Mouse (Mus musculus) lung, embryonic 16.5 days (tissue): ENCODE data around the gene Slc9a3r2. TPM values are rescaled to one million over a fixed set of nuclear protein-coding genes. Genes with fewer than 3 reads are reported as not detected.

Experiments used
- ATAC-seq: fragments of 200-750 bp; cut with Nextera tagmentation; 2 replicates; pipeline ENCODE4 v1.8.0; 2017; ENCODE audit warnings: low read depth, mild to moderate bottlenecking, moderate library complexity
- H3K27ac ChIP-seq: fragments of 300-500 bp; sonication (generic); 2 replicates; pipeline ENCODE4 v1.5.1; 2014; ENCODE audit warnings: mild to moderate bottlenecking, control low read depth, low read length
- H3K27me3 ChIP-seq: fragments of 300-500 bp; sonication (generic); 2 replicates; pipeline ENCODE4 v1.6.1; 2014; ENCODE audit warnings: low read depth, low read length, mixed read lengths; ENCODE audit not compliant: control insufficient read depth, insufficient read depth
- H3K36me3 ChIP-seq: fragments of 300-500 bp; sonication (generic); 2 replicates; pipeline ENCODE4 v1.6.1; 2014; ENCODE audit warnings: low read length; ENCODE audit not compliant: control insufficient read depth, insufficient read depth
- H3K4me1 ChIP-seq: fragments of 300-500 bp; sonication (generic); replicated peaks from 2 replicates; pipeline ENCODE4 v1.6.1; 2014; ENCODE audit warnings: low read length, mixed read lengths; ENCODE audit not compliant: control insufficient read depth, insufficient read depth
- H3K4me2 ChIP-seq: fragments of 300-500 bp; sonication (generic); 2 replicates; pipeline ENCODE4 v1.6.1; 2014; ENCODE audit warnings: low read depth, low read length, control low read depth
- H3K4me3 ChIP-seq: fragments of 300-500 bp; sonication (generic); 2 replicates; pipeline ENCODE4 v1.5.1; 2014; ENCODE audit warnings: mild to moderate bottlenecking, low read length, control low read depth
- H3K9ac ChIP-seq: fragments of 300-500 bp; sonication (generic); 2 replicates; pipeline ENCODE4 v1.6.1; 2014; ENCODE audit warnings: low read length, control low read depth
- H3K9me3 ChIP-seq: fragments of 300-500 bp; sonication (generic); 2 replicates; pipeline ENCODE4 v1.6.1; 2016; ENCODE audit warnings: low read length; ENCODE audit not compliant: control insufficient read depth
- WGBS: fragments of 180-500 bp; shearing (Covaris S2); extraction: QIAGEN DNeasy Blood & Tissue Kit; methylation state at CpG from one replicate; pipeline ENCODE4 v1.1.7; 2014; 5-methylcytosine and 5-hydroxymethylcytosine counted together
- polyA plus RNA-seq: library from polyadenylated mRNA; unstranded; fragments of >200 nt; fragmentation: Nextera tagmentation; extraction: Ambion mirVana; gene quantifications from 2 replicates; pipeline ENCODE4 v1.2.1, GENCODE M21; 2015

Gene Slc9a3r2
- polyA plus RNA-seq, 1 experiment from 2014 or later: 98.1 TPM

DNA sequence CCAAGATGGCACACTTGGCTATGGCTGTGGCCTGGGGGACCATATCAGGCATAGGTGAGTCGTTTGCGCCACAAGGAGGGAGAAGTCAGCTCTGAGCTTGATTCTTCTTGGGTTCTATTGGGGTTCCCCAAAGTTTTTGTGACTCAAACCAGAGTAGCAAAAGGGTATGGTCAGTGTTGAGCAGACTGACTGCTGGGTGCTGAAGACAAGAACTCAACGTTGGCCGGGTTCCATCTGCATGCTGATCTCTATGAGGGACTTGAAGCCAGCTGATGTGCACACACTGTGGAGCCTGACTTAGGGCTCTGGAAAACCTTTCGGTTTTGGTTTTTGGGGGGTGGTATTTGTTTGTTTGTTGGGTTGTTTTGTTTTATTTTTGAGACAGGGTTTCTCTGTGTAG, 14.4 kb downstream of the Slc9a3r2 start:
- 89% methylated on average over 5 of the region's 5 CpGs for WGBS
- no peak for ATAC-seq
- no peak overlapping the region for H3K9ac ChIP-seq
- peaks cover 2% of the 10 kb centered on the region; the same call in 1 of the 2 replicates for H3K36me3 ChIP-seq
- no peak overlapping the region for H3K27ac ChIP-seq
- no peaks in the 10 kb centered on the region for H3K9me3 ChIP-seq
- H3K27me3 ChIP-seq: no peaks in the 10 kb centered on the region
- H3K4me1 ChIP-seq: peaks cover 22% of the 10 kb centered on the region
- no peak overlapping the region for H3K4me2 ChIP-seq
- H3K4me3 ChIP-seq: no peak overlapping the region

DNA sequence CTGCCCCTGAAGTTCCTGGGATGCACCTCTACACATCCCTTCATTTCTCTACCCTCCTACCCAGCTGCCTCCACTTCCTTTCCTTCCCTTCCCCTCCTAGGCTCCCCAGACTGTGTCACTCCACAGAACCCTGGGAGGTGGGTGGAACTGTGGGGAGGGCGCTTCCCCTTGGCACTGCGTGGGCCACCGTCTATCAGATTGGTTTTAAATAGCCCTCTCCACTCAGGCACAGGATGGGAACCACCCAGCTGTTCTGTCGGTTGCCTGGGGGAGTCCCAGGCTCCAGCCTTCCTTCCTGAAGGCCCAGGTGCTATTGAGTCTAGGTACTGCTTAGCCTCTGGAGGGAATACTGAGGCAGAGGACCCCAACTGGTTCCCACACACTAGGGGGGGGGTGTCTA, 15.1 kb downstream of the Slc9a3r2 start:
- Histone ChIP-seq H3K9ac (no peak overlapping the region), H3K36me3 (0 out of 2 replicates have a peak, but pooled peaks cover 2% of the 10 kb centered on the region), H3K9me3 (no peaks in the 10 kb centered on the region), H3K4me2 (no peak overlapping the region), H3K4me1 (peaks cover 22% of the 10 kb centered on the region), H3K27me3 (no peaks in the 10 kb centered on the region), H3K4me3 (no peak overlapping the region), H3K27ac (no peak overlapping the region)
- WGBS: 71% methylated on average over 4 of the region's 4 CpGs
- no peak for ATAC-seq

DNA sequence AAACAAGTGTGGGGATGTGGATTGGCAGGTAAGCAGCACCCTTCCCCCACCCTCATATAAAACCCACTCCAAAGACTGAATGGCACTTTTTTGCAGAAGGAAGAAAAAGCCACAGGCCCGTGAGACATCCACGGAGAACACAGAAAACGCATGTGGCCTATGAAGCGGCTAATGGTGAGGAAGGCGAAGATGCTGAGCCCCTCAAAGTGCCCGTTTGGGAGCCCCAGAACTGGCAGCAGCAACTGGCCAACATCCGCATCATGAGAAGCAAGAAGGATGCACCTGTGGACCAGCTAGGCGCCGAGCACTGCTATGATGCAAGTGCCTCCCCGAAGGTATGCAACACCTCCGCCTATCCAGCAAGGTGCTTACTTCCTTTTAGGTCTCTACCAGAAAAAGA, 16.3 kb downstream of the Slc9a3r2 start:
- Histone ChIP-seq H3K27ac (peak overlapping the region; percentile 97), H3K4me3 (no peak overlapping the region), H3K4me2 (no peak overlapping the region), H3K9ac (peak overlapping the region; percentile 88; the same call in 1 of the 2 replicates), H3K36me3 (0 out of 2 replicates have a peak, but pooled peaks cover 2% of the 10 kb centered on the region), H3K27me3 (no peaks in the 10 kb centered on the region), H3K4me1 (peaks cover 17% of the 10 kb centered on the region), H3K9me3 (no peaks in the 10 kb centered on the region)
- WGBS: 95% methylated on average over 11 of the region's 11 CpGs
- no peak for ATAC-seq

DNA sequence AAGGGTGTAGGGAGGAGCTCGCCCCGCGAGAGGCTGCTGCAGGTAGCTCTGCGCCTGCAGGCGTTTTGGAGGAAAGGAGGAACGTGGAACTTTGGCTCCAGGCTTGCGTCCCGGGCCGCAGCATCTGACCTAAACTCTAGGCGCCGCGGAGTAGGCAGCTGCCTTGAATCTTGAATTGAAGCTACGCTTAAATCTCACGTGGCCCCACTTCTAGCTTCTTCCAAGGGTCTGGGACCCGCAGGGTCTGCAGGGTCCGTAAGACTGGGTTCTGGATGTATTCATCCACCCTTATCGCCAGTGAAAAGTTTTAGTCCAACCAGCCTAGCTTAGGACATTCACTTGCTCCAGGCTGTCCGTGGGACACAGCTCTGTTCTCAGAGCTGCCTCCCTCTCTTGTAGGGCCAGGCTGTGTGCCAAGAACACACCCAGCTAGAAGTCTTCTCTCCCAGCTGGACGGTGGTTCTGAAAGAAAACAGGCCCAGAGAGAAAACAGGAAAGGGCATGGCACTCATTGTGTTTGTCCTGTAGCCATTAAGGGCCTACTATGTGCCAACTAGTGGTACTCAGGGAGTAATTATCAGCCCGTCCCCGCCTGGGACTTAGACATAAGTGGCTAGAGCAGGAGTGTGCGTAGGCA, 17.2 kb downstream of the Slc9a3r2 start:
- Histone ChIP-seq H3K36me3 (peaks cover 4% of the 10 kb centered on the region; the same call in 1 of the 2 replicates), H3K4me1 (peaks cover 17% of the 10 kb centered on the region), H3K27ac (peak overlapping the region; percentile 97), H3K4me3 (peak overlapping the region; percentile 79), H3K27me3 (no peaks in the 10 kb centered on the region), H3K4me2 (peak overlapping the region; percentile 78), H3K9me3 (no peaks in the 10 kb centered on the region), H3K9ac (peak overlapping the region; percentile 88)
- peak; percentile 84 for ATAC-seq
- WGBS: 5% methylated on average over 22 of the region's 22 CpGs

DNA sequence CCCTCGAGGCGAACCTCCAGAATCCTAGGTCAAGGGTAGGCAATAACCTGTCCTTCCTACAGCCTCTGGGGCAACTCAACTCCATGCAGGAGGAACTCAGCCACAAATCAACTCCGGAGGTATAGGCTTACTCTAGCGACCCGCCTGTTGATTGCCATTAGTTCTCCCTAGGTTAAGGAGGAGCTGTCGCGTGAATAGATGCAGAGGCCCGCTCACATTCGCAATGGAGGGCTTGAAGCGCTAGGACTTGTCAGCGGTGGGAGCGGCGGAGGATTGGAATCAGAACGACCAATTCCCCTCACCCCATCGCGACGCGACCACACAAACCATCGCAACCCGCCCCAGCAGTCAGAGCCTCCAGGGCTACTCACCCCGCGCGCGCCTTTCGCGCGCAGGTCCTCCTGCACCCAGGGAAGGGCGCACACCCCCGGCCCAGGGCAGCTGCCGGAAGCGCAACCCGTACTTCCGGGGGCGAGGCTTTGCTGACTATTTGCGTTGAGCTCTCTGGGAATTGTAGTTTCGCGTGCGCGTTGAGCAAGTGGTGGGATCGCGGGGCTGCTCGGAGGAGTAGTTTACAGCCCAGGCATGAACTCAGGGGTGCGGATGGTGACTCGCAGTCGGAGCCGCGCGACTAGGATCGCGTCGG, 17.8 kb downstream of the Slc9a3r2 start, which contains the start of the genes Tsc2 and Nthl1:
Gene Tsc2, minus strand, starts transcription at position 464 of the 646 bp plus-strand sequence.
Gene Nthl1, plus strand, starts transcription at position 514 of the 646 bp plus-strand sequence.
- WGBS: 1% methylated on average over 51 of the region's 51 CpGs
- H3K9ac ChIP-seq: peak within 1 kb of the TSS; percentile 88
- peak; percentile 88 for ATAC-seq
- peaks cover 17% of the 10 kb centered on the region for H3K4me1 ChIP-seq
- peak within 1 kb of the TSS; percentile 78 for H3K4me2 ChIP-seq
- H3K36me3 ChIP-seq: peaks cover 9% of the 10 kb centered on the region; the same call in 1 of the 2 replicates
- H3K4me3 ChIP-seq: peak within 1 kb of the TSS; percentile 79
- peak within 1 kb of the TSS; percentile 97 for H3K27ac ChIP-seq
- H3K9me3 ChIP-seq: no peaks in the 10 kb centered on the region
- H3K27me3 ChIP-seq: no peaks in the 10 kb centered on the region

DNA sequence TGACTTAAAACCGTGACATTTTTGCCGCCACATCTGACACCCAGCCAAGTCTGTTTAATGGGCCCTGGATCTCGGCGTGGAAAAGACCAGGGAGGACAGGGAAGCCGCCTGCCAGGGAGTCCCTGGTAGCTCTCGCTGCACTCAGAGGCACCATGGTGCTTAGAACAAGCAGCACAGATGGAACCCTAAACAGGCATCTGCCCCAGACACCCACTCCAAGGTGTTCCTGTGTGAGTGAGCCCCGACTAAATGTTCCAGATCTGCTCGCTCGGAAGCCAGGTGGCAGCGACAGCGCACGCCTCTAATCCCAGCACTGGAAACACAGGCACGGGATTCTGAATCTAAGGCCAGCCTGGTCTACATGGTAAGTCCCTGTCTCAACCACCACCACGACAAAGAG, 20.1 kb downstream of the Slc9a3r2 start:
- no peak overlapping the region for H3K27ac ChIP-seq
- no peak for ATAC-seq
- H3K4me2 ChIP-seq: no peak overlapping the region
- no peak overlapping the region for H3K4me3 ChIP-seq
- H3K9me3 ChIP-seq: no peaks in the 10 kb centered on the region
- 87% methylated on average over 14 of the region's 14 CpGs for WGBS
- H3K4me1 ChIP-seq: peaks cover 17% of the 10 kb centered on the region
- H3K9ac ChIP-seq: no peak overlapping the region
- H3K27me3 ChIP-seq: no peaks in the 10 kb centered on the region
- H3K36me3 ChIP-seq: peaks cover 14% of the 10 kb centered on the region; the same call in 1 of the 2 replicates

DNA sequence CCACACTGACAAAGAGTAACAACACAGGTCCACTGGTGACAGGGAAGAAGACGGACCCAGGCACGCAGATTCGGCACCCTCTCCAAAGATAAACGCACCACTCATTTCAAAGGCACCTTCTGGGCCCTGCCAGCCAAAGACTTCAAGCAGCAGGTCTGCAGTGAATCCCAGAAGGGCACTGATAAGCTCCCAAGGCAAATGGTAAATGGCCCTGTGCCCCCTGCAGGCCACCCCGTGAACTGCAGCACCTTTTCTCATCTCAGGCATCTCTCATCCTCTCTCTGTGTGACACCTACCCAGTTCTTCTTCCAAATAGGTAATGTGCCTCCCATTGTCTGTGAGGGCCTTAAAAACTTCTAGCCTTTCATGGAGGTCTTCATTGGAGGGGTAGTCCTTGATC, 21.5 kb downstream of the Slc9a3r2 start:
- H3K9me3 ChIP-seq: no peaks in the 10 kb centered on the region
- peaks cover 21% of the 10 kb centered on the region; the same call in 1 of the 2 replicates for H3K36me3 ChIP-seq
- no peak for ATAC-seq
- WGBS: 30% methylated on average over 5 of the region's 5 CpGs
- no peak overlapping the region for H3K27ac ChIP-seq
- no peak overlapping the region for H3K9ac ChIP-seq
- no peak overlapping the region for H3K4me3 ChIP-seq
- no peak overlapping the region for H3K4me2 ChIP-seq
- H3K4me1 ChIP-seq: peaks cover 12% of the 10 kb centered on the region
- no peaks in the 10 kb centered on the region for H3K27me3 ChIP-seq

DNA sequence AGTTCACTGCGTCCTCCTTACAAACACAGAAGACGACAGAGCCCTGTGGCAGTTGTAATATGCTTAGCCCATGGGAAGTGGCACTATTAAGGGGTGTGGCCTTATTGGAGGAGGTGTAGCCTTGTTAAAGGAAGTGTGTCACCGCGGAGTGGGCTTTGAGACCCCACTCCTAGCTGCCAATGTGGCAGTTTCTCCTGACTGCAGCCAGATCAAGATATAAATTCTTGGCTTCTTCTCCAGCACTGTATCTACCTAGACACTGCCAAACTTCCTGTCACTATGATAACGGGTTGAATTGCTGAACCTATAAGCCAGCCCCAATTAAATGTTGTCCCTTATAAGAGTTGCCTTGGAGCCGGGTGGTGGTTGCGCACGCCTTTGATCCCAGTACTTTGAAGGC, 24.7 kb downstream of the Slc9a3r2 start:
- H3K4me2 ChIP-seq: no peak overlapping the region
- no peaks in the 10 kb centered on the region for H3K27me3 ChIP-seq
- peaks cover 33% of the 10 kb centered on the region for H3K36me3 ChIP-seq
- WGBS: 94% methylated on average over 8 of the region's 8 CpGs
- ATAC-seq: no peak
- H3K9me3 ChIP-seq: no peaks in the 10 kb centered on the region
- H3K4me1 ChIP-seq: no peaks in the 10 kb centered on the region
- no peak overlapping the region for H3K4me3 ChIP-seq
- no peak overlapping the region for H3K9ac ChIP-seq
- H3K27ac ChIP-seq: no peak overlapping the region

DNA sequence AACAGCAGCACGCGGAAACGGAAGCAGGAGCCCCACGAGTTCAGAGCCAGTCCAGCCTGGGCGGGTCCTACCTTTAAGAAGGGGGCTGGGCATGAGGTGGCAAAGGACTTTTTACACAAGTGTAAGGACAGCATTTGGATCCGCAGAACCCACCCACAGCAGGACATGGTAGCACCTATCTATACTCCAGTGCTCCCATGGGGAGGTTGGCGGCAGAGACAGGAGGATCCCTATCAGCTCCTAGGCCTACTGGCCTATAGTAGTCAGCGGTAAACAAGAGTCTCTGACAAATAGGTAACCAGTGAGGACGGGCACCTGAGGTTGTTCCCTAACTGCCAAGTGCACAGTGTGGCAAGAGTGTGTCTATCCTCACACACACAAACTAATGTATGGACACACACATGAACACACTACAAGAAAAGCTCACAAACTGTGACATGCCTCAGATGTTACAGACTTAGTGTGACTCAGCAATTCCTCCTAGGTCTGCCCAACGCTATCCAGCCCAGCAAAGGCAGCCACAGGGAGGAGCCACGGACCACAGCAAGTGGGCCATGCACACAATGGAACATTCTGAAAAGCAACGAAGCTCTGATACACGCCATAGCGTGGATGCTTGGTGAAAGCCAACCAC, 32.4 kb downstream of the Slc9a3r2 start:
- H3K9ac ChIP-seq: no peak overlapping the region
- no peak overlapping the region for H3K27ac ChIP-seq
- H3K36me3 ChIP-seq: peaks cover 35% of the 10 kb centered on the region

More for the DNA sequence above, 32.4 kb downstream of the Slc9a3r2 start:
- WGBS: 80% methylated on average over 14 of the region's 14 CpGs
- H3K4me3 ChIP-seq: no peak overlapping the region
- H3K27me3 ChIP-seq: no peaks in the 10 kb centered on the region
- peak; percentile 17; the same call in 1 of the 2 replicates for ATAC-seq
- no peaks in the 10 kb centered on the region for H3K9me3 ChIP-seq
- H3K4me2 ChIP-seq: no peak overlapping the region
- H3K4me1 ChIP-seq: no peaks in the 10 kb centered on the region
